Mouse (Mus musculus): ENCODE data around the gene Ccdc85a. TPM values are rescaled to one million over a fixed set of nuclear protein-coding genes. Genes with fewer than 3 reads are reported as not detected.

Ccdc85a gene
- polyA plus RNA-seq, 1 experiment from 2014 or later = 13.8 TPM

DNA sequence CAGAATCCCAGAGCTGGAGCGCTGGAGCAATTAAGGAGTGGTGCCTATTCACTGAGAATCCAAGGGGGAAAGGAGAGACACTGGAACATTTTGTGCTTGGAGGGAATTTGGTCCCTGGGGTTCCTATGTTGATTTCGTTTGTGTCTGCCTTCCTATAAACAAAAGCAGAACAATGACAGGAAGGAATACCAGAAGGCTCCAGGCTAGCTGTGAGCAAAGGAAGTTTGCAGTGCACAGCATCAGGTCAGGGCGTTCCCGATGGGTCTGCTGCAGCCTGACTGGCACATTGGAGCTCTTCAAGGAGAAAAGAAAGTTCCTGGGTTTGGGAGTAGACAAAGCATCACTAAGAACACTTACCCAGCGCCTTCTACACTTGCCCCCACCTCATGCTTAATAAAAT is 1.9 kb downstream of the Ccdc85a start:
- Histone ChIP-seq H3K36me3 (ENCODE audit: insufficient read depth, low read length) (no peaks in the 10 kb centered on the region), H3K27ac (ENCODE audit: low read length) (peak overlapping the region; percentile 60), H3K4me1 (ENCODE audit: insufficient read depth, low read depth, low read length) (no peaks in the 10 kb centered on the region), H3K27me3 (replicated peaks; ENCODE audit: insufficient read depth, low read length) (0 out of 2 replicates have a peak, but pooled peaks cover 5% of the 10 kb centered on the region), H3K9ac (replicated peaks; ENCODE audit: low read depth) (no peak overlapping the region), H3K4me2 (replicated peaks; ENCODE audit: low read depth, low read length) (peak overlapping the region; percentile 53), H3K4me3 (ENCODE audit: low read depth, low read length) (peak overlapping the region; percentile 40), H3K9me3 (ENCODE audit: low read length) (no peaks in the 10 kb centered on the region)
- WGBS = 12% methylated on average over 5 of the region's 5 CpGs
- DNase-seq (ENCODE audit: low spot score) (peak; percentile 61), ATAC-seq (peak; percentile 79)
- TF ChIP-seq EP300 (IDR thresholded peaks at IDR 0.05) (peak; percentile 96), CTCF (IDR thresholded peaks at IDR 0.05) (no peak)

DNA sequence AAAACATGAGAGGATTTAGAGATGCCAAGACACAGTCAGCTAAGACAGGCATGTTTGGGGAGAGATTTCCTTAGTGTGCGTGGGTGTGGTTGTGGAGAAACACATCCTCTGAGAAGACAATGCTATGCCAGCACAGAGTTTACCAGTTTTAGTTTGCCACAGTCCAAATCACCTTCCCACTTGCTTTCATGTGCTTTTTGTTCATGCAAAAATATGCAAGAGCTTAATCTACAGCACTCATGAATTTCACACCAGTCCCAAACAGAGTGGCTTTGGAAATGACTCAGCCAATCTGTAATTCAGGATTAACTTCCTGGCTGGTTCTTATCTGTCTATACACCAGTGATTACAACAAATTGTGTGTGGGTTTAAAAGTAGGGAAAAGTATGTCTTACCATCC is 11.7 kb downstream of the Ccdc85a start:
- Histone ChIP-seq H3K36me3 (ENCODE audit: insufficient read depth, low read length) (no peaks in the 10 kb centered on the region), H3K4me1 (ENCODE audit: insufficient read depth, low read depth, low read length) (no peaks in the 10 kb centered on the region), H3K4me3 (ENCODE audit: low read depth, low read length) (no peak overlapping the region), H3K9ac (replicated peaks; ENCODE audit: low read depth) (no peak overlapping the region), H3K9me3 (ENCODE audit: low read length) (no peaks in the 10 kb centered on the region), H3K27ac (ENCODE audit: low read length) (no peak overlapping the region), H3K27me3 (replicated peaks; ENCODE audit: insufficient read depth, low read length) (no peaks in the 10 kb centered on the region), H3K4me2 (replicated peaks; ENCODE audit: low read depth, low read length) (no peak overlapping the region)
- WGBS = 67% methylated on average over 1 of the region's 1 CpGs
- TF ChIP-seq CTCF (IDR thresholded peaks at IDR 0.05) = no peak
- TF ChIP-seq EP300 (IDR thresholded peaks at IDR 0.05) = no peak
- no peak for ATAC-seq
- DNase-seq (ENCODE audit: low spot score) = no peak

DNA sequence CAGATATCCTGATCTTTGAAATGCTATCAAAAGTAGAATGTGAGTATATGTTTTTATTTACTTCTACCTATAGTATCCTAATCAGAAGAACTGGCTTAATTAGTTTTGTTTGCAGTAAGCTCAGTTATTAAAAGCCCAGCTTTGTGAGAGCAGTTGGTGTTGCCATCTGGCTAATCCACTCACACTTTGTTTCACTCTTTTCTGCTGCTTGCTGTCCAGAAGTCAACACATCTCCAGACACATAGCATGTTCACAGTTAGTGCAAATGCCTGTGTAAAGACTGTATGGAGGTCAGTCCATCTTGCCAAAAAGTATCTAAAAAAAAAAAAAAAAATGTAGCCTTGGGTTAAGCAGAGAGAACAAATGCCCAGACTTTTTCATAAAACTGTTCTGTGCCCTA is 27.7 kb downstream of the Ccdc85a start:
- ATAC-seq = no peak

DNA sequence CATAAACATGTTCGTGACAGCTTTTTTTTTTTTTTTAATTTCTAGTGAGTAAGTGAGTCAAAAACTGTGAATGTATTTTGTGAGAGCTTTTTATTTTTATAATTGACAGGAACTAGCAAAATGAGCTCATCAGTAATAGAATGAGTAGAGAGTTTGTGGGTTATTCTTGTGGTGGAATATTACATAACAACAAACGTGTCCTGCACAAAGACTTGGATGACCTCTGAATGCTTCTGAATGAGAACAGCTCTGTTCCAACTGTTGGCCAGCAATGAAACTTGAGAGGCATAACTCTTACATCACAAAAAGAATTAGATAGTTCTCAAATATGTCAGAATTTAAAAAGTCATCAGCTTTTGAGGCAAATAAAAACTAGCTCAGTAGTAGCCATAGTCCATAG is 40.7 kb downstream of the Ccdc85a start:
- no peak for DNase-seq (ENCODE audit: low spot score)
- Histone ChIP-seq H3K9ac (replicated peaks; ENCODE audit: low read depth) (no peak overlapping the region), H3K9me3 (ENCODE audit: low read length) (no peaks in the 10 kb centered on the region), H3K4me1 (ENCODE audit: insufficient read depth, low read depth, low read length) (no peaks in the 10 kb centered on the region), H3K27ac (ENCODE audit: low read length) (no peak overlapping the region), H3K36me3 (ENCODE audit: insufficient read depth, low read length) (no peaks in the 10 kb centered on the region), H3K27me3 (replicated peaks; ENCODE audit: insufficient read depth, low read length) (no peaks in the 10 kb centered on the region), H3K4me2 (replicated peaks; ENCODE audit: low read depth, low read length) (no peak overlapping the region), H3K4me3 (ENCODE audit: low read depth, low read length) (no peak overlapping the region)
- no peak for TF ChIP-seq EP300 (IDR thresholded peaks at IDR 0.05)
- no peak for TF ChIP-seq CTCF (IDR thresholded peaks at IDR 0.05)
- ATAC-seq = no peak
- 82% methylated on average over 2 of the region's 2 CpGs for WGBS

More for the DNA sequence above, 27.7 kb downstream of the Ccdc85a start:
- H3K9me3 ChIP-seq (ENCODE audit: low read length) = no peaks in the 10 kb centered on the region
- H3K27me3 ChIP-seq (replicated peaks; ENCODE audit: insufficient read depth, low read length) = no peaks in the 10 kb centered on the region
- no peak overlapping the region for H3K4me3 ChIP-seq (ENCODE audit: low read depth, low read length)
- no peak for DNase-seq (ENCODE audit: low spot score)
- H3K4me2 ChIP-seq (replicated peaks; ENCODE audit: low read depth, low read length) = no peak overlapping the region
- H3K27ac ChIP-seq (ENCODE audit: low read length) = no peak overlapping the region
- no peaks in the 10 kb centered on the region for H3K36me3 ChIP-seq (ENCODE audit: insufficient read depth, low read length)
- no peak overlapping the region for H3K9ac ChIP-seq (replicated peaks; ENCODE audit: low read depth)
- no peaks in the 10 kb centered on the region for H3K4me1 ChIP-seq (ENCODE audit: insufficient read depth, low read depth, low read length)
- TF ChIP-seq EP300 (IDR thresholded peaks at IDR 0.05) = no peak
- no peak for TF ChIP-seq CTCF (IDR thresholded peaks at IDR 0.05)

DNA sequence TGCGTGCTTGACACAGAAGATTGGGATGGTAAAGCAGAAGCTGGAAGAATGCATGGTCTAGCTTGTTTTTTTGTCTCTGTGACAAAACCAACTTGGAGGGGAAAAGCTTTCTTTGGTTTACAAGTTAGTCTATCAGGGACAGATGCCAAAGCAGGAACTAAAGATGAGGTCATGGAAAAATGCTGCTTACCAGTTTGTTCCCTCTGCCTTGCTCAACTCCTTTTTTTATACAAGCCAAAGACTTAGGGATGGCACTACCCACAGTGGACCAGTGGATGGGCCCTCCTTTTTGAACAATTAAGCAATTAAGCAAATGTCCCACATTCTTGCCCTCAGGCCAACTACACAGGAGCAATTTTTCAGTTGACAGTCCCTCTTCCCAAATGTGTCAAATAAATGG is 42.8 kb downstream of the Ccdc85a start:
- whole genome bisulfite sequencing = 90% methylated on average over 1 of the region's 1 CpGs
- H3K27me3 ChIP-seq (replicated peaks; ENCODE audit: insufficient read depth, low read length) = no peaks in the 10 kb centered on the region
- no peak overlapping the region for H3K4me2 ChIP-seq (replicated peaks; ENCODE audit: low read depth, low read length)
- peak; percentile 21 for DNase-seq (ENCODE audit: low spot score)
- no peaks in the 10 kb centered on the region for H3K36me3 ChIP-seq (ENCODE audit: insufficient read depth, low read length)
- no peak for ATAC-seq
- no peak overlapping the region for H3K27ac ChIP-seq (ENCODE audit: low read length)
- H3K4me3 ChIP-seq (ENCODE audit: low read depth, low read length) = no peak overlapping the region
- TF ChIP-seq EP300 (IDR thresholded peaks at IDR 0.05) = no peak
- no peak for TF ChIP-seq CTCF (IDR thresholded peaks at IDR 0.05)
- no peaks in the 10 kb centered on the region for H3K4me1 ChIP-seq (ENCODE audit: insufficient read depth, low read depth, low read length)
- H3K9ac ChIP-seq (replicated peaks; ENCODE audit: low read depth) = no peak overlapping the region
- no peaks in the 10 kb centered on the region for H3K9me3 ChIP-seq (ENCODE audit: low read length)

DNA sequence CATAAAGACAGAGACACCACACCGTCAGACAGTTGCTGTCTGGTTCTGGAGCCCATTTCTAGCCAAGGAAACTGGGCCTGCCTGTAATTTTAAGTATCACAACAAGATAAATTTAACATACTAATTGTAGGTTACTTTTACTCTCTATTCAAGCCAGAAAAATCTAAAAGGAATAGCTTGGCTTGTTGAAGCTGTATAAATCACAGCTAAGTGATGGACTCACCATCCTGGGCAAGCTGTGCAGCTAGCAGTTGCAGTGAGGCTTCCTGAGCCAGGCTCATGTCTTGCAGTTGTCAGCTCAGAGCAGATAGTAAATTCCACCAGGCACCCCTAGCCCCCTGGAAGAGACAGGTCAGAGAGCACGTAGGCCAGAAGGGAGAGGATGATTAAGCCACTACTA is 50.8 kb downstream of the Ccdc85a start:
- TF ChIP-seq CTCF (IDR thresholded peaks at IDR 0.05) = no peak
- TF ChIP-seq EP300 (IDR thresholded peaks at IDR 0.05) = no peak
- no peak for DNase-seq (ENCODE audit: low spot score)
- H3K4me3 ChIP-seq (ENCODE audit: low read depth, low read length) = no peak overlapping the region
- H3K9ac ChIP-seq (replicated peaks; ENCODE audit: low read depth) = no peak overlapping the region
- no peaks in the 10 kb centered on the region for H3K4me1 ChIP-seq (ENCODE audit: insufficient read depth, low read depth, low read length)
- 85% methylated on average over 2 of the region's 2 CpGs for WGBS
- H3K27me3 ChIP-seq (replicated peaks; ENCODE audit: insufficient read depth, low read length) = no peaks in the 10 kb centered on the region
- H3K4me2 ChIP-seq (replicated peaks; ENCODE audit: low read depth, low read length) = no peak overlapping the region
- no peak overlapping the region for H3K27ac ChIP-seq (ENCODE audit: low read length)
- no peaks in the 10 kb centered on the region for H3K36me3 ChIP-seq (ENCODE audit: insufficient read depth, low read length)
- no peak for ATAC-seq
- H3K9me3 ChIP-seq (ENCODE audit: low read length) = peaks cover 3% of the 10 kb centered on the region; the same call in 1 of the 2 replicates

DNA sequence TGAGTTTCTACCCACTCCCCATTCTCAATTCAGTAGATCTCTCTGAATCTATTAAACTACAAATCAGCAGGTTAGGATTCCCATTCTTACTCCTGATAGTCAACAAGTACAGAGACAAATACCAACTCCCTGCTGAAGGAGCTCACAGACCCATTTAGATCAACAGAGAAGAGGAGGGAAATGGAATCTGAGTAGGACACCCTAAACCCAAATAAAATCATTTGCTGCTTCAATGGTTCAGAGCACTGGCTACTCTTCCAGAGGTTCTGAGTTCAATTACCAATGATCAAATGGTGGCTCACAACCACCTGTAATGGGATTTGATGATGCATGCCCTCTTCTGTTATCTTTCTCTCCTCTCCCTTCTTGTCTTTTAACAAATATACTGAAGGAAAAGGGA is 82.9 kb downstream of the Ccdc85a start:
- no peaks in the 10 kb centered on the region for H3K9me3 ChIP-seq (ENCODE audit: low read length)
- ATAC-seq = no peak
- no peak overlapping the region for H3K4me2 ChIP-seq (replicated peaks; ENCODE audit: low read depth, low read length)
- no peaks in the 10 kb centered on the region for H3K4me1 ChIP-seq (ENCODE audit: insufficient read depth, low read depth, low read length)
- TF ChIP-seq CTCF (IDR thresholded peaks at IDR 0.05) (no peak), EP300 (IDR thresholded peaks at IDR 0.05) (no peak)
- H3K27me3 ChIP-seq (replicated peaks; ENCODE audit: insufficient read depth, low read length) = no peaks in the 10 kb centered on the region
- no peak overlapping the region for H3K4me3 ChIP-seq (ENCODE audit: low read depth, low read length)
- no peak for DNase-seq (ENCODE audit: low spot score)
- H3K36me3 ChIP-seq (ENCODE audit: insufficient read depth, low read length) = no peaks in the 10 kb centered on the region
- H3K27ac ChIP-seq (ENCODE audit: low read length) = no peak overlapping the region
- H3K9ac ChIP-seq (replicated peaks; ENCODE audit: low read depth) = no peak overlapping the region
